Mouse (Mus musculus) G1E (cell line): ENCODE measurements around the gene Arhgap6. TPM values are rescaled to one million over a fixed set of nuclear protein-coding genes. Genes with fewer than 3 reads are reported as not detected.

Experiments
- ATAC-seq: 2 replicates; pipeline ENCODE4 v1.8.0; 2016; ENCODE audit warnings: mild to moderate bottlenecking; ENCODE audit not compliant: insufficient number of reproducible peaks, poor library complexity, low FRiP score, severe bottlenecking; ENCODE audit errors: extremely low read depth
- DNase-seq: peaks from one replicate; pipeline ENCODE4 v3.0.0; 2012; ENCODE audit warnings: low spot score
- H3K27me3 ChIP-seq: 2 replicates; pipeline ENCODE4 v1.6.1; 2012; ENCODE audit warnings: mild to moderate bottlenecking, low read length, inconsistent platforms; ENCODE audit not compliant: insufficient read depth
- H3K36me3 ChIP-seq: replicated peaks from 2 replicates; pipeline ENCODE3; 2012; ENCODE audit warnings: mild to moderate bottlenecking, inconsistent platforms
- H3K4me1 ChIP-seq: 2 replicates; pipeline ENCODE4 v1.6.1; 2012; ENCODE audit warnings: low read depth, low read length, inconsistent platforms, mixed read lengths; ENCODE audit not compliant: insufficient read depth
- H3K4me3 ChIP-seq: 2 replicates; pipeline ENCODE4 v1.5.1; 2012; ENCODE audit warnings: low read depth, mild to moderate bottlenecking, inconsistent platforms, low read length, moderate library complexity, mixed read lengths
- H3K9me3 ChIP-seq: replicated peaks from 2 replicates; pipeline ENCODE4 v1.6.1; 2012; ENCODE audit warnings: inconsistent platforms
- CTCF ChIP-seq: IDR thresholded peaks from 2 replicates; pipeline ENCODE4 v1.5.1; 2012; ENCODE audit warnings: low read depth, low read length, inconsistent platforms, mixed read lengths
- GATA1 ChIP-seq: IDR thresholded peaks from 2 replicates; pipeline ENCODE4 v1.6.1; 2012; ENCODE audit warnings: borderline replicate concordance, low read length, inconsistent platforms, mixed read lengths
- GATA2 ChIP-seq: IDR thresholded peaks from 2 replicates; pipeline ENCODE4 v1.6.1; 2012; ENCODE audit warnings: low read depth, low read length, inconsistent platforms, borderline replicate concordance
- POLR2AphosphoS5 ChIP-seq: IDR thresholded peaks from 2 replicates; pipeline ENCODE4 v1.6.1; 2012; ENCODE audit warnings: low read depth, low read length, inconsistent platforms; ENCODE audit not compliant: insufficient replicate concordance
- TAL1 ChIP-seq: conservative IDR thresholded peaks from 2 replicates; pipeline ENCODE4 v1.6.1; 2012; ENCODE audit warnings: low read depth, low read length, inconsistent platforms, mixed read lengths
- polyA plus RNA-seq: library from polyadenylated mRNA; stranded (reverse); fragments of >175 nt; gene quantifications from 2 replicates; pipeline ENCODE4 v1.2.3, GENCODE M21; 2012
- total RNA-seq, 2 experiments: library from RNA; stranded (forward) in 1 of 2; stranded (reverse) in 1 of 2; fragments of 200-1000 nt in 1 of 2; fragments of >200 nt in 1 of 2; fragmentation: Nextera tagmentation in 1 of 2; gene quantifications; 2 replicates each; pipeline ENCODE4 v1.2.3; 2014 to 2017

Gene Arhgap6
- total and polyA plus RNA-seq, 3 experiments = 25.8 to 75.3 (median 54.9) TPM

GRCm38 (mm10) chrX:169036403-169037296 lies 241.8 kb downstream of the Arhgap6 start:
- Histone ChIP-seq H3K36me3 (peaks cover 4% of the 10 kb centered on the region), H3K4me3 (peak overlapping the region; percentile 73), H3K9me3 (no peaks in the 10 kb centered on the region), H3K4me1 (peaks cover 10% of the 10 kb centered on the region; the same call in 1 of the 2 replicates), H3K27me3 (no peaks in the 10 kb centered on the region)
- TF ChIP-seq POLR2AphosphoS5 (no peak), GATA2 (no peak), GATA1 (no peak), CTCF (no peak), TAL1 (no peak)
- DNase-seq = peak; percentile 41
- peak; percentile 95 for ATAC-seq

- DNase-seq (no peak), ATAC-seq (no peak)
- Histone ChIP-seq H3K4me1 (peaks cover 10% of the 10 kb centered on the region; the same call in 1 of the 2 replicates), H3K9me3 (no peaks in the 10 kb centered on the region), H3K4me3 (peak overlapping the region; percentile 73), H3K36me3 (peaks cover 4% of the 10 kb centered on the region), H3K27me3 (no peaks in the 10 kb centered on the region)
- TF ChIP-seq CTCF (no peak), GATA2 (no peak), POLR2AphosphoS5 (no peak), TAL1 (no peak)
Measured at GRCm38 (mm10) chrX:169037401-169037800, 242.5 kb downstream of the Arhgap6 start.

GRCm38 (mm10) chrX:169043872-169044271 lies 249.0 kb downstream of the Arhgap6 start:
- Histone ChIP-seq H3K4me1 (peaks cover 25% of the 10 kb centered on the region), H3K4me3 (no peak overlapping the region), H3K36me3 (peaks cover 4% of the 10 kb centered on the region), H3K9me3 (no peaks in the 10 kb centered on the region), H3K27me3 (no peaks in the 10 kb centered on the region)
- no peak for DNase-seq
- TF ChIP-seq GATA1 (no peak), CTCF (no peak), GATA2 (no peak), TAL1 (no peak), POLR2AphosphoS5 (no peak)
- 0 out of 2 replicates have a peak, but pooled peaks have one; percentile 10 for ATAC-seq

- DNase-seq (no peak), ATAC-seq (peak; percentile 86)
- H3K4me3 ChIP-seq = no peak overlapping the region; the same call in 1 of the 2 replicates
- H3K36me3 ChIP-seq = no peaks in the 10 kb centered on the region
- peak; percentile 80 for TF ChIP-seq TAL1
- no peak for TF ChIP-seq CTCF
- no peaks in the 10 kb centered on the region for H3K9me3 ChIP-seq
- peaks cover 21% of the 10 kb centered on the region for H3K4me1 ChIP-seq
- no peaks in the 10 kb centered on the region for H3K27me3 ChIP-seq
Measured at GRCm38 (mm10) chrX:169047595-169047994, 252.7 kb downstream of the Arhgap6 start.

- Histone ChIP-seq H3K4me1 (peaks cover 28% of the 10 kb centered on the region), H3K4me3 (no peak overlapping the region), H3K9me3 (no peaks in the 10 kb centered on the region), H3K36me3 (peaks cover 3% of the 10 kb centered on the region), H3K27me3 (no peaks in the 10 kb centered on the region)
- ATAC-seq (no peak), DNase-seq (no peak)
- TF ChIP-seq CTCF = no peak
- TF ChIP-seq GATA1 = no peak
- TF ChIP-seq TAL1 = no peak
- TF ChIP-seq GATA2 = no peak
- TF ChIP-seq POLR2AphosphoS5 = no peak
Measured at GRCm38 (mm10) chrX:169049550-169049949, 254.7 kb downstream of the Arhgap6 start.

GRCm38 (mm10) chrX:169053907-169054476 lies 259.1 kb downstream of the Arhgap6 start:
- ATAC-seq (no peak), DNase-seq (no peak)
- TF ChIP-seq GATA2 = no peak
- no peak for TF ChIP-seq GATA1
- TF ChIP-seq POLR2AphosphoS5 = no peak
- TF ChIP-seq TAL1 = no peak
- no peak for TF ChIP-seq CTCF
- H3K27me3 ChIP-seq = no peaks in the 10 kb centered on the region
- H3K4me3 ChIP-seq = no peak overlapping the region
- H3K4me1 ChIP-seq = peaks cover 10% of the 10 kb centered on the region
- H3K9me3 ChIP-seq = no peaks in the 10 kb centered on the region
- peaks cover 5% of the 10 kb centered on the region for H3K36me3 ChIP-seq
